Mouse (Mus musculus) testis, adult 2 months (tissue): Measurements from ENCODE around the gene Tmem215. TPM values are rescaled to one million over a fixed set of nuclear protein-coding genes. Genes with fewer than 3 reads are reported as not detected.

Source experiments
- H3K27ac ChIP-seq: fragments of 200-500 bp; 2 replicates; pipeline ENCODE4 v1.5.1; 2012; ENCODE audit warnings: low read depth, low read length; ENCODE audit not compliant: control insufficient read depth, insufficient read depth
- H3K27me3 ChIP-seq: fragments of 200-500 bp; 2 replicates; pipeline ENCODE4 v1.6.1; 2012; ENCODE audit warnings: mild to moderate bottlenecking, low read length, moderate library complexity; ENCODE audit not compliant: control insufficient read depth, insufficient read depth
- H3K36me3 ChIP-seq: fragments of 200-500 bp; 2 replicates; pipeline ENCODE4 v1.6.1; 2012; ENCODE audit warnings: mild to moderate bottlenecking, low read length; ENCODE audit not compliant: control insufficient read depth, insufficient read depth
- H3K4me1 ChIP-seq: fragments of 200-500 bp; 2 replicates; pipeline ENCODE4 v1.6.1; 2012; ENCODE audit warnings: low read length; ENCODE audit not compliant: control insufficient read depth, insufficient read depth
- H3K4me3 ChIP-seq: fragments of 200-500 bp; 2 replicates; pipeline ENCODE4 v1.5.1; 2012; ENCODE audit warnings: low read depth, mild to moderate bottlenecking, low read length, moderate library complexity, mixed read lengths; ENCODE audit not compliant: control insufficient read depth
- CTCF ChIP-seq: fragments of 200-500 bp; IDR thresholded peaks from 2 replicates; pipeline ENCODE4 v1.5.1; 2012; ENCODE audit warnings: low read depth, mild to moderate bottlenecking, inconsistent platforms, low read length, moderate library complexity; ENCODE audit not compliant: control insufficient read depth, insufficient read depth, insufficient replicate concordance
- POLR2A ChIP-seq: fragments of 200-500 bp; IDR thresholded peaks from 2 replicates; pipeline ENCODE4 v1.6.1; 2012; ENCODE audit warnings: low read depth, mild to moderate bottlenecking, inconsistent platforms, low read length, moderate library complexity; ENCODE audit not compliant: control insufficient read depth
- polyA plus RNA-seq: library from polyadenylated mRNA; depleted of rRNA; stranded (reverse); fragments of >200 nt; gene quantifications from 2 replicates; pipeline ENCODE4 v1.2.3, GENCODE M21; 2012

The Tmem215 gene
- polyA plus RNA-seq, 1 experiment = 0.04 TPM

DNA sequence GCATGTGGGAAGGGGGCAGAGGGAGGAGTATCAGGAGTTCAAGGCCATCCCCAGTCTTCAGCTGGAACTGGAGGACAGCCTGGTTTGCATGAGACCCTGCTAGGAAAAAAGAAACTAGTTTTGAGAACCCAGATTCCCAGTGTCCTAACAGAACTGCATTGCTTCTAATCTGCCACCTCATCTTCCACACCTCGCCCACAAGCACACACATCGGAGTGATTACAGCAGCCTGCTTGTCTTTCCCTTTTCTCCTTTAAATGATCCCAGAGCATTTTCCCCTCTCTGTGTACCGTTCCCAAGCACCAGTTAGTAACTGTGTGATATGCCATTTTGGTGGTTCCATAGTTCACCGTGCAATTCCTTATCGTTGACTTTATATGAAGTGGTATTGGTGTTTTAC lies 6.0 kb downstream of the Tmem215 start:
- TF ChIP-seq POLR2A (no peak), CTCF (no peak)
- peaks cover 8% of the 10 kb centered on the region; the same call in 1 of the 2 replicates for H3K4me1 ChIP-seq
- H3K36me3 ChIP-seq = no peaks in the 10 kb centered on the region
- no peak overlapping the region for H3K4me3 ChIP-seq
- H3K27ac ChIP-seq = no peak overlapping the region
- no peaks in the 10 kb centered on the region for H3K27me3 ChIP-seq

DNA sequence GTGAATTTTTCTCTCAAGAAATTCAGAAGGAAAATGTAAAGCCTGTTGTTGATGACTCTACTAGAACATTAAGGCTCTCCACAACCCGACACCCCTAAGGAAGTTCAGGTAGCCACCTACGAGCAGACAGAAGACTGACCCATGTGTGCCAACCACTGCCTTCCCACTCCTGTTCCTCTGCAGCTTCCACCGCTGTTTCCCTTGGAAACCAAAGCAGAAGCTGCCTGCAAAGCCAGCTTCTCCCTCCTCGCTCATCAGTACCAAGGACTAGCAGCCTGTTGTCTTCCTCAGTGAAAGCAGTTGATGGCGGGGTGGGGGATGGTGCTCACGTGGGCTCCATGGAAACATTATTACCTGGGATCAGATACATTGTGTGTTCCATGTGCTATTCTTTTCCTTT lies 14.6 kb downstream of the Tmem215 start:
- no peak overlapping the region for H3K4me3 ChIP-seq
- H3K36me3 ChIP-seq = no peaks in the 10 kb centered on the region
- no peak overlapping the region for H3K27ac ChIP-seq

DNA sequence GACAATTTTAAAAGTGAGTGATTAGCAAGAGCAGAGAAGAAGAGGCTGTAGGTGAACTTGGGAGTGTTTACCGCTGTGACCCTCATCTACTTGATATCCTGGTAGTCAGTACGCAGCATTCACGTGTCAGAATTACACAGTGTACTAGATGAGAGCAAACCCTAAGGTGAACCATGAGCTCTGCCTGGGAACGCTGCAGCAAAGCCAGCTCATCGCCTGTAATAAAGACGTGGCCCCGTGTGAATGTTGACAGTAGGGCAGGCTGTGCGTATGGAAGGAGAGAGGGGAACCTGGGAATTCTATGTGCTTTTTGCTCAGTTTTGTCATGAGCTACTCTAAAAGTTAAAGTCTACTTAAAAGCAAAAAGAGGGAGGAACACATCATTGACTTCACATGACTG lies 19.8 kb downstream of the Tmem215 start:
- no peaks in the 10 kb centered on the region for H3K27me3 ChIP-seq
- no peaks in the 10 kb centered on the region for H3K36me3 ChIP-seq
- TF ChIP-seq CTCF = no peak
- TF ChIP-seq POLR2A = no peak
- no peak overlapping the region for H3K4me3 ChIP-seq
- H3K4me1 ChIP-seq = peaks cover under 1% of the 10 kb centered on the region; the same call in 1 of the 2 replicates
- H3K27ac ChIP-seq = no peak overlapping the region

More for the DNA sequence above, 14.6 kb downstream of the Tmem215 start:
- TF ChIP-seq POLR2A (no peak), CTCF (no peak)
- Histone ChIP-seq H3K4me1 (peaks cover 3% of the 10 kb centered on the region), H3K27me3 (no peaks in the 10 kb centered on the region)

DNA sequence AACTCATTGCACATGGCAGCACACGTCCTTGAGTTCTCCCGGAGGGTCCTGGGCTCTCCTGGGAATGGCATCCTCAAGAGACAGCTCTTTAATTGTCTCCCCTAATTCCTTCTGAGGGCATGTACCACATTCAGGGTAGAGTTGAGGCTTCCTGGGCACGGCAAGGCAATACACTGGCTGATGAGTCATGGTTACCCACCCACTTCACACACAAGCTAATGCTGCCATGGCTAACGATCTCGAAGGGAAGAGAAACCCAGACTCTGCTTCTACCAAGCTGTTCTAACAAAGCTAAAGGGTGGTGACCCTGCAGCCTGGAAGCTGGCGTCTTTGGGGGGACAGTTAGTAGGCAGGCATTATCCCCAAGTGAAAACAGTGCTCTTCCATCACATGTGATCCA lies 24.4 kb downstream of the Tmem215 start:
- Histone ChIP-seq H3K36me3 (no peaks in the 10 kb centered on the region), H3K27me3 (no peaks in the 10 kb centered on the region), H3K4me1 (no peaks in the 10 kb centered on the region; the same call in 1 of the 2 replicates), H3K4me3 (no peak overlapping the region), H3K27ac (no peak overlapping the region)
- TF ChIP-seq POLR2A = no peak
- TF ChIP-seq CTCF = no peak

DNA sequence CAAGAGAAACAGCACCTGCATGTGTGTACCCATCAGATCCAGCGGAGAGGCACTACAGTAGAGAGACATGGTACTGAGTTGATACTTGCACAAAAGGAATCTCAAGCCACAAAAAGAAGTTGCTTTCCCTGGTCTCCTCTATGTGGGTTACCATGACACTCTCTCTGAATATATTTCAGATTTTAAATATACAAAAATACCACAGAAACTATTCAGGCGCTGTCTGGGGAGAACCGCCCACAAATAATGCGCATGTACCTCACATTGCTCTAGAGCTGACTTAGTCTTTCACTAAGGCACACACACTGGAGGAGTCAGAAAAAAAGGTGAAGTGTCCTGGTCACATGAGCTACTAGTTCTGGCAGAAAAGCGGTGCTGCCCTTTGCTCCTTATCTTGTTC lies 24.8 kb downstream of the Tmem215 start:
- H3K4me3 ChIP-seq = no peak overlapping the region
- no peaks in the 10 kb centered on the region; the same call in 1 of the 2 replicates for H3K4me1 ChIP-seq
- no peaks in the 10 kb centered on the region for H3K27me3 ChIP-seq
- TF ChIP-seq CTCF = no peak
- TF ChIP-seq POLR2A = no peak
- no peaks in the 10 kb centered on the region for H3K36me3 ChIP-seq
- H3K27ac ChIP-seq = no peak overlapping the region

DNA sequence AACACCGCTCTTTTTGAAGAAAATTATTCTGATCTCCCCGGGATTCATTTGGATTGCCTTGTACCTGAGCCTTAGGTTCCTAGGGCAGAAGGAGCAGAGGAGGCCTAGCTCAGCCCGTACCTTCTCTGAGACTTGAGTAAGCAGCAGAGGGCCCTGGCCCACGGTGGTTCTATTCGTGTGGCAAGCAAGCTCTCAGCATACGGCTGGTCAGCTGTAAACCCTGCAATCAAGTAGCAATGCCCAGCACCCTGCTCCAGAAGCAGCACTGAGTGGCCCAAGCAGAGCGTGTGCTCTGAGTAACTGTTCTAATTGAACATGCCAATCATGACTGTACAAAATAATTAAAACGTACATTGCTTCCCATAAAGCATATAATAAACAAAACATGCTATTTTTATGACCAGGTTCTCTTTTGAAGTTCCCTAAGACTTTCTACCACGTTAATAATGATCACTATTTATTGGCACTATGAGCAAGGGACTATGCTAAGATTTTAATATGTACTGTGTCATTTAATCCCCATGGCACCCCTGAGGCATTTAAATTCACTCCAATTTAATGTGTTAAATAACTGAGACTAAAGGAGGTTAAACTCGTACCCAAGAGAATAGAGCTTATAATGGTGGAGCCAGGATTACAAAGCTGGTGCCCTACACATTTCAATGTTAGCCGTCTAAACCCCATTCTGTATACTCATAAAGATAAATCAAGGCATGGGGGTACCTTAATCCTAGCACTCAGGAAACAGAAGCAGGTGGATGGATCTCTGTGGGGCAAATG lies 28.0 kb downstream of the Tmem215 start:
- TF ChIP-seq POLR2A (no peak), CTCF (no peak)
- Histone ChIP-seq H3K36me3 (no peaks in the 10 kb centered on the region), H3K27ac (no peak overlapping the region), H3K4me1 (no peaks in the 10 kb centered on the region; the same call in 1 of the 2 replicates), H3K27me3 (no peaks in the 10 kb centered on the region), H3K4me3 (no peak overlapping the region)

DNA sequence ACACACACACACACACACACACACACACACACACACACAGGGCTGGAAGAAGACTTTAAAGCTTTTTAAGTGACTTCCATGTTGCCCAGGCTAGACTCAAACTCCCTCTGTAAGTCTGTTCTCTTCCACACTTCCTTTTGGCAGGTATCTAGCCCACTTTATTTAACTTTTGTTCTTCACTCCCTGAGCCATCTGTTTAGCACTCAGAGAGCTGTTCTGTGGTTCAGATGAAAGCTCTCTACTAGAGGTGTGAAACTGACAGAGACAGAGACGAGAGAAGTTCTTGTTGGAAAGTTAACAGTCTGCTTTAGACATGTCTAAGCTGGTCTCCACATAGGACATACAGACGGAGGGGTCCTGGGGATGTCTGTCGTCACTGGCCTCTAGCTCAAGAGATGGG lies 30.5 kb downstream of the Tmem215 start:
- H3K27ac ChIP-seq = no peak overlapping the region
- H3K36me3 ChIP-seq = no peaks in the 10 kb centered on the region
- H3K27me3 ChIP-seq = no peaks in the 10 kb centered on the region
- H3K4me1 ChIP-seq = no peaks in the 10 kb centered on the region; the same call in 1 of the 2 replicates
- TF ChIP-seq CTCF (no peak), POLR2A (no peak)
- no peak overlapping the region for H3K4me3 ChIP-seq
